Mouse (Mus musculus) gastrocnemius, postnatal 14 days (tissue): ENCODE measurements around the gene Efl1. TPM values are rescaled to one million over a fixed set of nuclear protein-coding genes. Genes with fewer than 3 reads are reported as not detected.
"Not testable (repeated sequence)": the region's sequence is repeated elsewhere in the genome, so short reads cannot be mapped to it uniquely, and the experiment has no call there.

Experiments
- DNase-seq: peaks from one replicate; pipeline ENCODE4 v3.0.0; 2021; ENCODE audit warnings: mixed read lengths
- intact Hi-C: fragments of 180-260 bp; cut with DNase I; formaldehyde crosslinking; loops from one replicate; pipeline ENCODE4 v1.15.1; 2025; ENCODE audit warnings: low total_unique reads
- total RNA-seq, 2 experiments: library from RNA; stranded (reverse); gene quantifications; 2 replicates each; pipeline ENCODE4 v1.2.3; 2021

The Efl1 gene
- total RNA-seq, 2 experiments from 2014 or later, result 8.3 to 8.9 TPM

DNA sequence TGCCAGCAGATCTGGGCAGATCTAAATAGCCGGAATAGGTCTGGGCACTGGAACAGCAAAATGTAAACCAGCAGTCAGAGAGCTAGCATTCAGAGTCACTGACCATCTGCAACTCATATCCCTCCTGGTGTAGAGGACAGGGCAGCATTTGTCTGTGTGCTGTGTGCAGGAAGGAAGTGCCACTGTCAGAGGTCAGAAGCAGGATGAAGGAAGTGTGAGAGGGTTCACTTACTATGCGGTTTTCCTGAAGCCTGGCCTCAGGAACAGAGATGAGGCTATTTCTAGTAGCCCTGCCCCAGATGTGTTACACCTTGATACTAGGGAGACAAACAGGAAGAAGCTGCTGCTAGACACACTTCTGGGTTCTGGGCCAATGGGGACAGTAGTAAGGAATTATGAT lies 100.4 kb downstream of the Efl1 start:
- no peak for DNase-seq
- intact Hi-C loops, result no loop called here

GRCm38 (mm10) chr7:82749239-82749638 lies 100.8 kb downstream of the Efl1 start:
- DNase-seq, result no peak
- intact Hi-C loops, result no loop called here

- DNase-seq, result peak; percentile 31
- intact Hi-C loops, result no loop called here
Measured at GRCm38 (mm10) chr7:82752171-82753085, 104.0 kb downstream of the Efl1 start.

DNA sequence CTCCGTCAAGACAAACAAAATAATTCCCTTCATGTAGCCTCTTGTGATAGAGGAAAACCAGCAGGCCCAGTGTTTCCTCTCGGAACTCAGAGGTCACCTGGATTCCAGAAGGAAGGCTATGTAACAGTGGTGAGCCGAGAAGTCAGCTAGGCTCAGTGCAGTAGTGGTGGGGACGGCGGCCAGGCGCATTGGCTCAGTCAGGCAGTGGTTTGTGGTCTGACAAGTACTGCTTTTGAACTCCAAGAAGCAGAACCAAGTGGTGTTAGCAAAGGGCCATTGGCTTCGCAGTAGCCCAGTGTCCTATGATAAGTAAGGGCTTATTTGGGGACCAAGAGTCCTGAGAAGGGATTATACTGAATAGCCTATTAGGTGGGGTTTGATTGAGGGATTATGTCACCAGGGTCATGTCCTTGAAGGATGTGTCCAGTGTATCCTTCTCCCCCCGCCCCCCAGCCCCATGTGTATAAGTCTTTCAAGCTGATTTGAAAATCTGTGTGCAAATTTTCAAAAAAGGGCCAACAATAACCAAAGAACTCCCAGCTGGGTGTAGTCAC lies 107.3 kb downstream of the Efl1 start:
- DNase-seq, result no peak
- intact Hi-C loops, result no loop called here

GRCm38 (mm10) chr7:82758521-82758920 lies 110.1 kb downstream of the Efl1 start:
- no peak for DNase-seq
- intact Hi-C loops, result no loop called here

DNA sequence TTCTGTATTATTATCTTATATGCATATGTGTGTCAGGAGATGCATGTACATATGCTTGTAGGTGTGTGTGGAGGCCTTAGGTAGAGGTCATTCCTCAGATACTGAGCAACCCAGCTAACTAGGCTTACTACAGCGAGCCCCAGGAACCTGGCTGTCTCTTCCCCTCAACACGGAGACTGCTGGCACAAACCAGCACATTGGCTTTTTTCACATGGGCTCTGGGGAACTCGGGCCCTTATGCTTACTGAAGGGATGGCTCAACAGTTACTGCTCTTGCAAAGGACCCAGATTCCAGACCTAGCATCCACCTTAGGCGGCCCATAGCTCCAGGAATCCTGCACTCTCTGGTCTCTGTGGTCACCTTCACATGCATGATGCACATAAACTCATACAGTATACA lies 110.7 kb downstream of the Efl1 start:
- DNase-seq, result no peak
- intact Hi-C loops, result no loop called here

- no peak for DNase-seq
- intact Hi-C loops, result no loop called here
Measured at GRCm38 (mm10) chr7:82764951-82765350, 116.5 kb downstream of the Efl1 start.

DNA sequence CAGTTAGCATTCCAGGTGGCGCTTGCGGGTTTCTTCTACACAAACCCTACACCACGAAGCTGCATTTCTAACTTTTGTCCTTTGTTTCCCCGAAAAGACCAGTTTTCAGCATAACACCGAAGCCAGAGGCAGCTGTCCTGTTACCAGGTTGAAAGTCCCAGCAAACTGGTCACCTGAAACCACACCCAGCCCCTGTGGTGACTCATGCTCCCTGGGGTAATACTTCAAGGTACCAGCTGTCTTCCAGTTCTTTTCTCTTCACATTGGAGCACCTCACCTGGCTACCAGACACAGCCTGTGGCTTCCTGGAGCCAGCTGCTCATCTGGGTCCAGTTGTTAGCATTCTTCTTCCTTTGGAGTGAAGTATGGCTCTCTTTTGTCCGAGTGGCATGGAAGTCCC lies 118.2 kb downstream of the Efl1 start:
- intact Hi-C loops, result no loop called here
- DNase-seq, result no peak

DNA sequence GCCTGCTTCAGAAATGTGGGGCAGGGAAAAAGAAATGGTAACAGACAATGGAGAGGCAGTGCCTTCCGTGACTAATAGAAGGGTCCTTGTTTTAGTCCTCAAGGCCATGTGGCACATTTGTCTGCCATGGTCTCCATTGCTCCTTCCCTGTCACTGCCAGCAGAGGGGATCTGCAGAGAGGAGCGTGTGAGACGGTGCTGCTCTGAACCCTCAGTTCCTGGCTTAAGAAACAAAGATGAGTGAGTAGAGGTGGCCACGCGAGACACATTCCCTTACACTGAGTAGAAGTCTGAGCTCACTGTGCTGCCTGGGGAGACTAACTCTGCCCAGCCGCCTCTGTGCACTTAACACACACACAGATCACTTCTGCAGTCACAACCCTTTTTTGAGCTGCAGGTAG lies 121.8 kb downstream of the Efl1 start:
- DNase-seq, result no peak
- intact Hi-C loops, result no loop called here

DNA sequence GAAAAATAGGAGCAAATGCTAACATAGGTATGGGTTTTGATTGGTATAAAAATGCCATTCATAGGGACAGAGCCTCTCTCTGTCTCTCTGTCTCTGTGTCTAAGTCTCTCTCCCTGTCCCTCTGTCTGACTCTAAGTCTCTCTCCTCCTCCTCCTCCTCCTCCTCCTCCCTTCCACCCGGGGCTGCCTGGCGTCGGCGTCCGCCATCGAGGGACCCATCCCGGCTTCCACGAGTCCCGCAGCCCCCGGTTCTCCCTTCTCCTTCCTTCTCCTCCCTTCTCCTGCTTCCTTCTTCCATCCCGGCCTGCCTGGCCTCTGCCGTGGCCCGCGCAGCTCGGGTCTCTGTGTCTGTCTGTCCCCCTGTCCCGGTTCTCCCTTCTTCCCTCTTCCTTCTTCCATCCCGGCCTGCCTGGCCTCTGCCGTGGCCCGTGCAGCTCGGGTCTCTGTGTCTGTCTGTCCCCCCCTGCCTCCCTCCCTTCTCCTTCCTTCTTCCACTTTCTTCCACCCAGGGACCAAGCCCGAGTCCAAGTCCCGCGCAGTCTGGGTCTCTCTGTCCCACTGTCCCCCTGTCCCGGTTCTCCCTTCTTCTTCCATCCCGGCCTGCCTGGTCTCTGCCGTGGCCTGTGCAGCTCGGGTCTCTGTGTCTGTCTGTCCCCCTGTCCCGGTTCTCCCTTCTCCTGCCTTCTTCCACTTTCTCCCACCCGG lies 122.7 kb downstream of the Efl1 start:
- intact Hi-C loops, DNase-seq: not testable (repeated sequence)

- DNase-seq, intact Hi-C loops: not testable (repeated sequence)
Measured at GRCm38 (mm10) chr7:82771661-82772021, 123.2 kb downstream of the Efl1 start.

GRCm38 (mm10) chr7:82772481-82772880 lies 124.1 kb downstream of the Efl1 start:
- intact Hi-C loops, result no loop called here
- DNase-seq, result no peak

DNA sequence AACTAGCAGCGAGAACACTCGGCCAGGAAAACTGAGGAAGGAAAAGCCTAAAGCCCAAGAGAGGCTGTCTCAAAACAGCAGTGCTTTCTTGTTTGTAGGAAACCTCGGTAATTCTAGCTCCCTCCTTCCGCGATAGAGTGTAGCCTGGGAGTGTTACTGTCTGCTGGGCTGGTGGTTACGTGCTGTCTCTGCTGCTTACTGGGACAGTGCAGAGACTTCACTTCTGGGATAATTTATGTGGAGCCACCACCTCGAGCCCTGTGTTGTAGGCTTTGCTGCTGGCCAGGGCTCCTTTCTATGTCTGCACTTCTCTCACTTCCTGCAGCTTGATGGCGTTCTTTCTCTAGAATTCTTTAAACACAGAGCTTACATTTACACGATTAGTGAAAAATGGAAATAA lies 124.7 kb downstream of the Efl1 start:
- intact Hi-C loops, result no loop called here

DNA sequence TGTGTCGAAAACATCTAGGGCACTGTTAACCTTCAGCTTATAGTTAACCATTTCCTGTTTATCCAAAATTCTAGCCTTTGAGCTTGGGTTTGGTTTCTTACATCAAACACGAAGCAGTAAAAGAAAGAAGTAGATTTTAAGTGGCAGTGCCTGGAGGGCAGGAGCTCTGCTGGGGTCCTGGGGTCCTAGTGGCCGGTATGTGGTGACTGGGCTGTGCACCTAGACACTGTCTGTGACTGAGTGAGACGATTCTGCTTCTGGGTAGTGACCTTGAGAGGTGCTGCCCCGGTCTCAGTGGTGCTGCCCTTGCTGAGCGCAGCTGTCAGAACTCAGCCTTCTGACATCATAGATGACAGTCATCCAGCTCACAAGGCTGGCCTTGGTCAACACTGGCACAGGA lies 125.5 kb downstream of the Efl1 start:
- intact Hi-C loops, result no loop called here

More for the DNA sequence above, 124.7 kb downstream of the Efl1 start:
- no peak for DNase-seq

GRCm38 (mm10) chr7:82775090-82775489 lies 126.7 kb downstream of the Efl1 start:
- DNase-seq, result no peak
- intact Hi-C loops, result no loop called here

More for the DNA sequence above, 125.5 kb downstream of the Efl1 start:
- DNase-seq, result no peak

GRCm38 (mm10) chr7:82783071-82783470 lies 134.7 kb downstream of the Efl1 start:
- no peak for DNase-seq
- intact Hi-C loops, result no loop called here

DNA sequence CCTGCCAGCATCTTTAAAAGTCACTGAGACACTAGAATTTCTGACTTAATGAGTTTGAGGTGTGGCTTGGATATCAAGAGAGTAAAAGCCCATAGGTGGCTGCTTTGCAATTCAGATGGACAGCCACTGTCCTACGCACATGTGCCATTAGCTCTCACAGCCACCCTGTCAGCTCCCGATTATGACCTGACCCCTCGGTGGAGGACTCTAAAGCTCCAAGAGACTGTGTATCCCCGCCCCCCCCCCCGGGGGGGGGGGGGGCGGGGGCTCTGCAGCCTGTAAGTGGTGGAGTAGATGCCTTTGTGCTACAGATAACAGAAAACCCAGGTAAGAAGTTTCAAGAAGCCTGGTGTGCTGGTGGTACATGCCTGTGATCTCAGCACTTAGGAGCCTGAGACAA lies 135.3 kb downstream of the Efl1 start:
- intact Hi-C loops, result no loop called here

DNA sequence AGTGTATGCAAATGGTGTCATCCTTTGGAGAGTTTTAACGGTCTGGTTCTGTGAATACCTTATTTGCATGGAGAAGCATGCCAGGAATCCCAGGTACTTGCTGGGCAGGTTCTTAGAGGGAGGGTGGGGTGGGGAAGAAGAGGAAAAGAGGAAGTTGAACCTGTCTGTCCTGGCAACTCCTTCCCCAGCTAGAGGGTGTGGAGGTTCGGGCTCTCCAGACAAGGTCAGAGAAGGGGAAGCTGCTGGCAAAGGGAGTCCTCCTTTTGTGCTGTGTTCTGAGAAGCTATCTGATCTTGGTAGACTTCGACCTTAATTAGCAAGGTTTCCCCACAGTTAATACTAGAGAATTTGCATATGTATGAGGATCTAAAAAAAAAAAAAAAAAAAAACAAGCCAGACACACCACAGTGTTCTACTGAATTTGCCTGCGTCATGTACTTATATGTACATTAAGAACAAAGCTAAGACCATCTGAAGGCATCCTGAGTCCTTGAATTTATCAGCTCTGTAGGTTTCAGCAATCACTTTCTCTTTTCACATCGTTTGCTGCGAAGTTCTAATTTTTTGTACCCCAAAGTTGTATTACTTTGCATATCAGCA lies 137.0 kb downstream of the Efl1 start:
- DNase-seq, result no peak
- intact Hi-C loops, result no loop called here

More for the DNA sequence above, 135.3 kb downstream of the Efl1 start:
- no peak for DNase-seq

GRCm38 (mm10) chr7:82785970-82786647 lies 137.7 kb downstream of the Efl1 start:
- no peak for DNase-seq
- intact Hi-C loops, result no loop called here

GRCm38 (mm10) chr7:82792644-82793043 lies 144.2 kb downstream of the Efl1 start:
- DNase-seq, result no peak
- intact Hi-C loops, result no loop called here
